In genomic region chr4:139487085-139487484, GRCm38 (mm10) we compare ENCODE assay signal across 15 mouse cellular contexts. TPM values are rescaled to one million over a fixed set of nuclear protein-coding genes. Genes with fewer than 3 reads are reported as not detected.
A peak's percentile ranks its signal among the peaks of the same experiment; 100 is the strongest.
DNase-seq lines count a peak whose midpoint lies in the region; ATAC-seq and TF ChIP-seq lines count a peak whose summit lies in the region.
"Had no signal": no experiment of that assay in that cellular context is flagged by ENCODE, and none has a peak within 500 bp of the region (broad histone marks: within the 10 kb centered on the region; RNA-seq: fewer than 3 reads in every experiment).

No protein-coding gene starts in this region.

- peaks cover 97% of the 10 kb centered on the region for H3K36me3 ChIP-seq in embryonic facial prominence, embryonic 14.5 days (ENCODE audit: control insufficient read depth, insufficient read depth, low read length)
- peaks cover 40% of the 10 kb centered on the region for H3K36me3 ChIP-seq in midbrain, embryonic 16.5 days (ENCODE audit: control insufficient read depth, insufficient read depth, low read length)

- H3K4me2 ChIP-seq in embryonic facial prominence, embryonic 14.5 days (ENCODE audit: low read depth, low read length): no peak overlapping the region
- H3K4me2 ChIP-seq in midbrain, embryonic 16.5 days (ENCODE audit: low read length): no peak overlapping the region
- H3K4me2 ChIP-seq: limb, embryonic 15.5 days had no signal

- TF ChIP-seq CTCF in layer of hippocampus, adult 2 months (conservative IDR thresholded peaks at IDR 0.05): no peak

- intact Hi-C loops in left cerebral cortex, postnatal 10 days (cut with DNase I): no loop called here

- H3K4me1 ChIP-seq in embryonic facial prominence, embryonic 14.5 days (ENCODE audit: control insufficient read depth, insufficient read depth, low read length): no peaks in the 10 kb centered on the region
- no peaks in the 10 kb centered on the region for H3K4me1 ChIP-seq in midbrain, embryonic 16.5 days (ENCODE audit: control insufficient read depth, insufficient read depth, low read length)
- H3K4me1 ChIP-seq: limb, embryonic 15.5 days had no signal

- H3K27ac ChIP-seq in layer of hippocampus, adult 2 months: peak overlapping the region; percentile 51
- no peak overlapping the region for H3K27ac ChIP-seq in embryonic facial prominence, embryonic 14.5 days (replicated peaks; ENCODE audit: low read depth, low read length)
- no peak overlapping the region; the same call in 1 of the 2 replicates for H3K27ac ChIP-seq in midbrain, embryonic 16.5 days (ENCODE audit: low read length)
- H3K27ac ChIP-seq: gastrocnemius, adult 2 months; limb, embryonic 15.5 days; stomach, postnatal 0 days had no signal

- peak; percentile 9 for DNase-seq in cerebellum, adult 9-11 months
- no peak for DNase-seq in cerebellum, postnatal 25 days
- no peak for DNase-seq in layer of hippocampus, adult 2 months (ENCODE audit: low spot score in 2 of 2)
- no peak for DNase-seq in layer of hippocampus, postnatal 36 days
- peak; percentile 60 for DNase-seq in embryonic facial prominence, embryonic 14.5 days (ENCODE audit: low spot score)
- no peak for DNase-seq in thymus, postnatal 25 days
- no peak for DNase-seq in left cerebral cortex, postnatal 10 days (ENCODE audit: extremely low spot score in 1 of 2, low spot score in 2 of 2)
- DNase-seq: cerebellum, adult 18-20 months; gastrocnemius, adult 2 months; heart, postnatal 14 days; lung, adult 18-20 months; thymus, postnatal 4 days had no signal

- 48% methylated on average over 9 of the region's 10 CpGs for WGBS in embryonic facial prominence, embryonic 14.5 days
- 27% methylated on average over 10 of the region's 10 CpGs for WGBS in midbrain, embryonic 16.5 days

- H3K4me3 ChIP-seq in layer of hippocampus, adult 2 months: no peak overlapping the region
- no peak overlapping the region for H3K4me3 ChIP-seq in embryonic facial prominence, embryonic 14.5 days (ENCODE audit: low read depth, low read length)
- no peak overlapping the region for H3K4me3 ChIP-seq in midbrain, embryonic 16.5 days (ENCODE audit: low read depth, low read length)
- H3K4me3 ChIP-seq: gastrocnemius, adult 2 months; limb, embryonic 15.5 days had no signal

- no peak overlapping the region for H3K9ac ChIP-seq in embryonic facial prominence, embryonic 14.5 days (ENCODE audit: low read depth, low read length)
- H3K9ac ChIP-seq in midbrain, embryonic 16.5 days (ENCODE audit: low read depth, low read length): no peak overlapping the region
- H3K9ac ChIP-seq: limb, embryonic 15.5 days had no signal

- H3K27me3 ChIP-seq in embryonic facial prominence, embryonic 14.5 days (replicated peaks; ENCODE audit: control insufficient read depth, insufficient read depth, low read length): no peaks in the 10 kb centered on the region
- no peaks in the 10 kb centered on the region for H3K27me3 ChIP-seq in midbrain, embryonic 16.5 days (ENCODE audit: control insufficient read depth, insufficient read depth, low read depth, low read length)
- H3K27me3 ChIP-seq: limb, embryonic 15.5 days had no signal

- H3K9me3 ChIP-seq in embryonic facial prominence, embryonic 14.5 days (ENCODE audit: control insufficient read depth, low read length): no peaks in the 10 kb centered on the region
- no peaks in the 10 kb centered on the region for H3K9me3 ChIP-seq in midbrain, embryonic 16.5 days (replicated peaks; ENCODE audit: control insufficient read depth, low read length, poor library complexity, severe bottlenecking)
- H3K9me3 ChIP-seq: limb, embryonic 15.5 days had no signal

- ATAC-seq in embryonic facial prominence, embryonic 14.5 days (ENCODE audit: low read depth): peak; percentile 60
- ATAC-seq in midbrain, embryonic 16.5 days: 0 out of 2 replicates have a peak, but pooled peaks have one; percentile 40

RNA-seq across cellular contexts. Expression of gene Iffo2, which starts 43.3 kb away (rescaled TPM):
- total RNA-seq in layer of hippocampus, adult 2 months (2021): 10 to 100 TPM; 15.7 to 17.5 TPM
- total RNA-seq in layer of hippocampus, postnatal 36 days (2021): 10 to 100 TPM; 15.3 to 18.0 TPM
- 4.8 and 5.8 TPM in 2 replicates for polyA plus RNA-seq in embryonic facial prominence, embryonic 14.5 days (2014; fragmentation: Nextera tagmentation; extraction: Ambion mirVana)
- 3.5 and 3.8 TPM in 2 replicates for polyA plus RNA-seq in midbrain, embryonic 16.5 days (2015; fragmentation: Nextera tagmentation; extraction: Ambion mirVana)
- 10 to 100 TPM; 18.4 to 18.9 TPM for total RNA-seq in left cerebral cortex, postnatal 10 days (2021)

Comparison
In these comparisons a context has a peak if more than half of its experiments do, and no peak if none do; other contexts are left out.
1. DNase-seq: peak in cerebellum, adult 9-11 months (single experiment) and embryonic facial prominence, embryonic 14.5 days (single experiment); none in cerebellum, postnatal 25 days (0 of 2), layer of hippocampus, adult 2 months (0 of 2), layer of hippocampus, postnatal 36 days (0 of 2), thymus, postnatal 25 days (single experiment) and left cerebral cortex, postnatal 10 days (0 of 2).